Mouse (Mus musculus): Measurements from ENCODE around the gene Ccer1. TPM values are rescaled to one million over a fixed set of nuclear protein-coding genes. Genes with fewer than 3 reads are reported as not detected.

Ccer1 gene
- polyA plus RNA-seq, 1 experiment, result not detected

Other genes starting within 250 kb of the Ccer1 start
- 13.3 and 13.4 TPM in 2 replicates for gene Dcn, start 213.4 kb upstream of the Ccer1 start, polyA plus RNA-seq (2012; rRNA removed)
- 0.21 and 0.34 TPM in 2 replicates for gene Lum, start 127.9 kb upstream of the Ccer1 start, polyA plus RNA-seq (2012; rRNA removed)
- not detected in 2 replicates for gene Kera, start 86.2 kb upstream of the Ccer1 start, polyA plus RNA-seq (2012; rRNA removed)
- not detected in 2 replicates for gene Epyc, start 49.0 kb upstream of the Ccer1 start, polyA plus RNA-seq (2012; rRNA removed)
- not detected in 2 replicates for gene C030005K15Rik, start 33.7 kb downstream of the Ccer1 start, polyA plus RNA-seq (2012; rRNA removed)

Data from spleen, adult 2 months (tissue).